Mouse (Mus musculus) stomach, postnatal 0 days (tissue): ENCODE measurements around the gene Ly86.

ENCODE experiments used
- CTCF ChIP-seq: IDR thresholded peaks from 2 replicates; pipeline ENCODE4 v1.5.1; 2016; ENCODE audit warnings: antibody characterized with exemption, low read depth, mild to moderate bottlenecking, moderate library complexity
- EP300 ChIP-seq: optimal IDR thresholded peaks from 2 replicates; pipeline ENCODE3; 2016; ENCODE audit warnings: antibody characterized with exemption

GRCm38 (mm10) chr13:37398791-37399190, 53.8 kb downstream of the Ly86 start:
- TF ChIP-seq CTCF: no peak
- TF ChIP-seq EP300: no peak
